13 mouse cellular contexts compared by ENCODE assay signal in genomic region chr1:134245004-134245717, GRCm38 (mm10). TPM values are rescaled to one million over a fixed set of nuclear protein-coding genes. Genes with fewer than 3 reads are reported as not detected.
DNase-seq lines count a peak whose midpoint lies in the region; ATAC-seq and TF ChIP-seq lines count a peak whose summit lies in the region.
"Had no signal": no experiment of that assay in that cellular context is flagged by ENCODE, and none has a peak within 500 bp of the region (broad histone marks: within the 10 kb centered on the region; RNA-seq: fewer than 3 reads in every experiment).

No protein-coding gene starts in this region.

- 79% methylated on average over 14 of the region's 14 CpGs for WGBS in heart, embryonic 13.5 days
- 84% methylated on average over 14 of the region's 14 CpGs for WGBS in heart, adult 2 months
- WGBS in hindbrain, embryonic 16.5 days = 68% methylated on average over 14 of the region's 14 CpGs
- WGBS in stomach, postnatal 0 days = 70% methylated on average over 14 of the region's 14 CpGs
- 90% methylated on average over 14 of the region's 14 CpGs for WGBS in thymus, adult 2 months

- intact Hi-C loops in heart, adult 2 months (cut with DNase I) = no loop called here

- TF ChIP-seq CTCF in heart, adult 2 months (IDR thresholded peaks at IDR 0.05) = no peak
- no peak for TF ChIP-seq CTCF in stomach, postnatal 0 days (IDR thresholded peaks at IDR 0.05; ENCODE audit: low read depth)
- no peak for TF ChIP-seq CTCF in thymus, adult 2 months (IDR thresholded peaks at IDR 0.05; ENCODE audit: borderline replicate concordance, control insufficient read depth, extremely low read depth, insufficient read depth, low read length, poor library complexity)

- DNase-seq in heart, adult 2 months = no peak
- peak; percentile 65 for DNase-seq in retina, postnatal 1 day
- no peak for DNase-seq in retina, embryonic 14.5 days (ENCODE audit: low spot score)
- DNase-seq in stomach, postnatal 0 days (ENCODE audit: low spot score) = peak; percentile 76
- DNase-seq in natural killer cell, adult 2 months (ENCODE audit: low spot score in 2 of 2) = no peak
- no peak for DNase-seq in thymus, adult 2 months
- DNase-seq: cerebellum, adult 8-10 months; lung, postnatal 14 days had no signal

- 0 out of 2 replicates have a peak, but pooled peaks cover 6% of the 10 kb centered on the region for H3K27me3 ChIP-seq in heart, embryonic 13.5 days (replicated peaks)
- no peaks in the 10 kb centered on the region for H3K27me3 ChIP-seq in heart, adult 2 months (ENCODE audit: control insufficient read depth, insufficient read depth, low read length)
- H3K27me3 ChIP-seq in hindbrain, embryonic 16.5 days (replicated peaks; ENCODE audit: control insufficient read depth, insufficient read depth, low read length) = no peaks in the 10 kb centered on the region
- no peaks in the 10 kb centered on the region for H3K27me3 ChIP-seq in stomach, postnatal 0 days (ENCODE audit: control insufficient read depth, insufficient read depth, low read length)
- no peaks in the 10 kb centered on the region for H3K27me3 ChIP-seq in thymus, adult 2 months (ENCODE audit: control insufficient read depth, insufficient read depth, low read length)

- no peak for TF ChIP-seq EP300 in heart, adult 2 months (IDR thresholded peaks at IDR 0.05; ENCODE audit: insufficient read depth, low read depth, low read length)
- no peak for TF ChIP-seq EP300 in stomach, postnatal 0 days (optimal IDR thresholded peaks at IDR 0.05)

- no peak overlapping the region for H3K9ac ChIP-seq in heart, embryonic 13.5 days
- H3K9ac ChIP-seq in heart, adult 2 months (ENCODE audit: low read depth, low read length) = no peak overlapping the region
- no peak overlapping the region for H3K9ac ChIP-seq in hindbrain, embryonic 16.5 days (ENCODE audit: low read depth, low read length)
- no peak overlapping the region for H3K9ac ChIP-seq in stomach, postnatal 0 days (ENCODE audit: low read length)

- no peak overlapping the region for H3K4me2 ChIP-seq in heart, embryonic 13.5 days
- H3K4me2 ChIP-seq in hindbrain, embryonic 16.5 days (ENCODE audit: low read length) = no peak overlapping the region
- H3K4me2 ChIP-seq in stomach, postnatal 0 days (replicated peaks; ENCODE audit: low read depth) = no peak overlapping the region

- no peaks in the 10 kb centered on the region for H3K79me2 ChIP-seq in heart, adult 2 months (replicated peaks; ENCODE audit: control insufficient read depth, insufficient read depth, low read length)

- H3K9me3 ChIP-seq in heart, embryonic 13.5 days = no peaks in the 10 kb centered on the region
- no peaks in the 10 kb centered on the region for H3K9me3 ChIP-seq in hindbrain, embryonic 16.5 days (ENCODE audit: control insufficient read depth, low read length)
- no peaks in the 10 kb centered on the region for H3K9me3 ChIP-seq in stomach, postnatal 0 days (ENCODE audit: control insufficient read depth, low read length)
- H3K9me3 ChIP-seq: forebrain, embryonic 10.5 days had no signal

- TF ChIP-seq POLR2A in heart, adult 2 months (IDR thresholded peaks at IDR 0.05; ENCODE audit: insufficient read depth, low read depth, low read length) = no peak
- no peak for TF ChIP-seq POLR2A in thymus, adult 2 months (IDR thresholded peaks at IDR 0.05; ENCODE audit: control insufficient read depth, extremely low read depth, insufficient read depth, low read length, poor library complexity)

- H3K27ac ChIP-seq in heart, embryonic 13.5 days (replicated peaks) = no peak overlapping the region
- H3K27ac ChIP-seq in heart, adult 2 months = no peak overlapping the region
- no peak overlapping the region for H3K27ac ChIP-seq in hindbrain, embryonic 16.5 days (ENCODE audit: low read depth, low read length)
- no peak overlapping the region for H3K27ac ChIP-seq in stomach, postnatal 0 days (replicated peaks)
- no peak overlapping the region for H3K27ac ChIP-seq in thymus, adult 2 months (ENCODE audit: control insufficient read depth, insufficient read depth, low read length)
- H3K27ac ChIP-seq: kidney, postnatal 0 days; left cerebral cortex, adult 2 months had no signal

- H3K4me3 ChIP-seq in heart, embryonic 13.5 days = no peak overlapping the region
- H3K4me3 ChIP-seq in heart, adult 2 months = no peak overlapping the region
- no peak overlapping the region for H3K4me3 ChIP-seq in hindbrain, embryonic 16.5 days (ENCODE audit: low read length)
- H3K4me3 ChIP-seq in stomach, postnatal 0 days (ENCODE audit: low read depth, low read length) = no peak overlapping the region
- H3K4me3 ChIP-seq in thymus, adult 2 months (ENCODE audit: control insufficient read depth, insufficient read depth, low read length) = no peak overlapping the region
- H3K4me3 ChIP-seq: left cerebral cortex, adult 2 months had no signal

- H3K4me1 ChIP-seq in heart, embryonic 13.5 days = peaks cover 28% of the 10 kb centered on the region
- H3K4me1 ChIP-seq in heart, adult 2 months (ENCODE audit: control insufficient read depth, insufficient read depth, low read length) = no peaks in the 10 kb centered on the region
- peaks cover 6% of the 10 kb centered on the region for H3K4me1 ChIP-seq in hindbrain, embryonic 16.5 days (ENCODE audit: control insufficient read depth, insufficient read depth, low read depth, low read length)
- no peaks in the 10 kb centered on the region for H3K4me1 ChIP-seq in stomach, postnatal 0 days (replicated peaks; ENCODE audit: control insufficient read depth, insufficient read depth)
- 0 out of 2 replicates have a peak, but pooled peaks cover 2% of the 10 kb centered on the region for H3K4me1 ChIP-seq in thymus, adult 2 months (replicated peaks; ENCODE audit: control insufficient read depth, insufficient read depth, low read length)

- ATAC-seq in heart, embryonic 13.5 days (ENCODE audit: extremely low read depth, insufficient number of reproducible peaks, low FRiP score, low TSS enrichment) = peak; percentile 38; the same call in 1 of the 2 replicates
- 0 out of 2 replicates have a peak, but pooled peaks have one; percentile 12 for ATAC-seq in hindbrain, embryonic 16.5 days
- ATAC-seq in stomach, postnatal 0 days (ENCODE audit: low FRiP score, low TSS enrichment) = peak; percentile 78

- no peaks in the 10 kb centered on the region for H3K36me3 ChIP-seq in heart, embryonic 13.5 days
- no peaks in the 10 kb centered on the region for H3K36me3 ChIP-seq in heart, adult 2 months (ENCODE audit: control insufficient read depth, insufficient read depth, low read length)
- H3K36me3 ChIP-seq in hindbrain, embryonic 16.5 days (ENCODE audit: control insufficient read depth, insufficient read depth, low read length) = no peaks in the 10 kb centered on the region
- H3K36me3 ChIP-seq in stomach, postnatal 0 days (ENCODE audit: control insufficient read depth, insufficient read depth, low read length) = no peaks in the 10 kb centered on the region
- H3K36me3 ChIP-seq in thymus, adult 2 months (ENCODE audit: control insufficient read depth, insufficient read depth, low read length) = no peaks in the 10 kb centered on the region
- H3K36me3 ChIP-seq: forebrain, embryonic 10.5 days had no signal

RNA-seq across cellular contexts. Expression of gene Adora1, which starts 9.9 kb away (rescaled TPM):
- 8.3 and 9.0 TPM in 2 replicates for polyA plus RNA-seq in heart, embryonic 13.5 days (2015; fragmentation: Nextera tagmentation; extraction: Ambion mirVana)
- 10 to 100 TPM in 1 of 2 experiments, 1 to 10 TPM in 1; 9.6 to 15.0 TPM for total RNA-seq in heart, adult 2 months (2021)
- 18.6 and 19.4 TPM in 2 replicates for polyA plus RNA-seq in heart, adult 2 months (2012; rRNA removed)
- polyA plus RNA-seq in hindbrain, embryonic 16.5 days (2015; fragmentation: Nextera tagmentation; extraction: Ambion mirVana) = 29.8 and 35.9 TPM in 2 replicates
- 11.2 and 11.4 TPM in 2 replicates for polyA plus RNA-seq in stomach, postnatal 0 days (2015; fragmentation: Nextera tagmentation; extraction: Ambion mirVana)
- 6.2 and 6.3 TPM in 2 replicates for polyA plus RNA-seq in thymus, adult 2 months (2012; rRNA removed)

RNA-seq across cellular contexts. Expression of gene Myog, which starts 44.6 kb away (rescaled TPM):
- 1.5 and 3.5 TPM in 2 replicates for polyA plus RNA-seq in heart, embryonic 13.5 days (2015; fragmentation: Nextera tagmentation; extraction: Ambion mirVana)
- total RNA-seq in heart, adult 2 months (2021) = not detected
- polyA plus RNA-seq in heart, adult 2 months (2012; rRNA removed) = not detected in 2 replicates
- 6.4 TPM in 1 of 2 replicates, not detected in the other for polyA plus RNA-seq in hindbrain, embryonic 16.5 days (2015; fragmentation: Nextera tagmentation; extraction: Ambion mirVana)
- 2.7 and 5.0 TPM in 2 replicates for polyA plus RNA-seq in stomach, postnatal 0 days (2015; fragmentation: Nextera tagmentation; extraction: Ambion mirVana)
- 0.34 and 0.43 TPM in 2 replicates for polyA plus RNA-seq in thymus, adult 2 months (2012; rRNA removed)
- total RNA-seq: left cerebral cortex, adult 2 months had no signal
- polyA plus RNA-seq: forebrain, embryonic 10.5 days had no signal

RNA-seq across cellular contexts. Expression of gene Mybph, which starts 51.9 kb away (rescaled TPM):
- polyA plus RNA-seq in heart, embryonic 13.5 days (2015; fragmentation: Nextera tagmentation; extraction: Ambion mirVana) = 0.67 and 2.1 TPM in 2 replicates
- total RNA-seq in heart, adult 2 months (2021) = not detected
- 0.16 and 0.18 TPM in 2 replicates for polyA plus RNA-seq in heart, adult 2 months (2012; rRNA removed)
- polyA plus RNA-seq in hindbrain, embryonic 16.5 days (2015; fragmentation: Nextera tagmentation; extraction: Ambion mirVana) = 0.09 and 3.2 TPM in 2 replicates
- 1.6 and 2.2 TPM in 2 replicates for polyA plus RNA-seq in stomach, postnatal 0 days (2015; fragmentation: Nextera tagmentation; extraction: Ambion mirVana)
- 0.33 and 0.35 TPM in 2 replicates for polyA plus RNA-seq in thymus, adult 2 months (2012; rRNA removed)

Comparison
In these comparisons a context has a peak if more than half of its experiments do, and no peak if none do; other contexts are left out.
1. DNase-seq: peak in retina, postnatal 1 day (single experiment) and stomach, postnatal 0 days (single experiment); none in heart, adult 2 months (0 of 2), retina, embryonic 14.5 days (single experiment), natural killer cell, adult 2 months (0 of 2) and thymus, adult 2 months (single experiment).
2. ATAC-seq: peak in every context shown above with its lines; median percentile 78 in stomach, postnatal 0 days; 38 in heart, embryonic 13.5 days; 12 in hindbrain, embryonic 16.5 days.